Mouse (Mus musculus): ENCODE data around the gene Gdpd3. TPM values are rescaled to one million over a fixed set of nuclear protein-coding genes. Genes with fewer than 3 reads are reported as not detected.

Gdpd3 gene
- polyA plus RNA-seq, 1 experiment from 2014 or later: 0.97 TPM

GRCm38 (mm10) chr7:126758539-126758938 is 7.6 kb upstream of the Gdpd3 start:
- Histone ChIP-seq H3K4me3 (ENCODE audit: low read depth, low read length) (no peak overlapping the region), H3K27me3 (ENCODE audit: control insufficient read depth, insufficient read depth, low read length) (no peaks in the 10 kb centered on the region), H3K27ac (ENCODE audit: low read depth, low read length) (no peak overlapping the region), H3K36me3 (ENCODE audit: control insufficient read depth, insufficient read depth, low read length) (no peaks in the 10 kb centered on the region), H3K4me1 (replicated peaks; ENCODE audit: control insufficient read depth, insufficient read depth, low read length) (peaks cover 10% of the 10 kb centered on the region), H3K9me3 (ENCODE audit: control insufficient read depth, low read length) (no peaks in the 10 kb centered on the region), H3K4me2 (replicated peaks; ENCODE audit: low read depth, low read length) (no peak overlapping the region), H3K9ac (ENCODE audit: low read depth, low read length) (0 out of 2 replicates have a peak overlapping the region, but pooled peaks have one; percentile 4)
- 62% methylated on average over 7 of the region's 7 CpGs for WGBS
- 0 out of 2 replicates have a peak, but pooled peaks have one; percentile 5 for ATAC-seq (ENCODE audit: low FRiP score)
- no peak for DNase-seq (ENCODE audit: low spot score)

GRCm38 (mm10) chr7:126759050-126759671 is 7.0 kb upstream of the Gdpd3 start, which contains the start of gene Mapk3:
Gene Mapk3 (plus strand): TSS chr7:126759601.
- Histone ChIP-seq H3K9me3 (ENCODE audit: control insufficient read depth, low read length) (no peaks in the 10 kb centered on the region), H3K4me2 (replicated peaks; ENCODE audit: low read depth, low read length) (peak within 1 kb of the TSS; percentile 92), H3K9ac (ENCODE audit: low read depth, low read length) (peak within 1 kb of the TSS; percentile 89), H3K4me1 (replicated peaks; ENCODE audit: control insufficient read depth, insufficient read depth, low read length) (peaks cover 10% of the 10 kb centered on the region), H3K4me3 (ENCODE audit: low read depth, low read length) (peak within 1 kb of the TSS; percentile 70), H3K27ac (ENCODE audit: low read depth, low read length) (peak within 1 kb of the TSS; percentile 80), H3K36me3 (ENCODE audit: control insufficient read depth, insufficient read depth, low read length) (no peaks in the 10 kb centered on the region), H3K27me3 (ENCODE audit: control insufficient read depth, insufficient read depth, low read length) (no peaks in the 10 kb centered on the region)
- under 1% methylated on average over 26 of the region's 38 CpGs for WGBS
- ATAC-seq (ENCODE audit: low FRiP score) (peak; percentile 73), DNase-seq (ENCODE audit: low spot score) (peak; percentile 92)

- DNase-seq (ENCODE audit: low spot score): peak; percentile 37
- WGBS: under 1% methylated on average over 24 of the region's 24 CpGs
- Histone ChIP-seq H3K4me3 (ENCODE audit: low read depth, low read length) (peak overlapping the region; percentile 70), H3K9ac (ENCODE audit: low read depth, low read length) (peak overlapping the region; percentile 89), H3K36me3 (ENCODE audit: control insufficient read depth, insufficient read depth, low read length) (no peaks in the 10 kb centered on the region), H3K4me1 (replicated peaks; ENCODE audit: control insufficient read depth, insufficient read depth, low read length) (peaks cover 10% of the 10 kb centered on the region), H3K9me3 (ENCODE audit: control insufficient read depth, low read length) (no peaks in the 10 kb centered on the region), H3K27me3 (ENCODE audit: control insufficient read depth, insufficient read depth, low read length) (no peaks in the 10 kb centered on the region), H3K27ac (ENCODE audit: low read depth, low read length) (peak overlapping the region; percentile 80), H3K4me2 (replicated peaks; ENCODE audit: low read depth, low read length) (peak overlapping the region; percentile 92)
- ATAC-seq (ENCODE audit: low FRiP score): peak; percentile 72
Observed at GRCm38 (mm10) chr7:126759672-126760390, 6.3 kb upstream of the Gdpd3 start.

- peak; percentile 5; the same call in 1 of the 2 replicates for ATAC-seq (ENCODE audit: low FRiP score)
- H3K9ac ChIP-seq (ENCODE audit: low read depth, low read length): peak overlapping the region; percentile 89
- WGBS: 19% methylated on average over 3 of the region's 3 CpGs
- H3K4me3 ChIP-seq (ENCODE audit: low read depth, low read length): peak overlapping the region; percentile 70
- peak overlapping the region; percentile 80 for H3K27ac ChIP-seq (ENCODE audit: low read depth, low read length)
- DNase-seq (ENCODE audit: low spot score): peak; percentile 28
- H3K9me3 ChIP-seq (ENCODE audit: control insufficient read depth, low read length): no peaks in the 10 kb centered on the region
- H3K4me2 ChIP-seq (replicated peaks; ENCODE audit: low read depth, low read length): peak overlapping the region; percentile 92
- H3K36me3 ChIP-seq (ENCODE audit: control insufficient read depth, insufficient read depth, low read length): no peaks in the 10 kb centered on the region
- peaks cover 10% of the 10 kb centered on the region for H3K4me1 ChIP-seq (replicated peaks; ENCODE audit: control insufficient read depth, insufficient read depth, low read length)
- H3K27me3 ChIP-seq (ENCODE audit: control insufficient read depth, insufficient read depth, low read length): no peaks in the 10 kb centered on the region
Observed at GRCm38 (mm10) chr7:126760391-126760802, 5.7 kb upstream of the Gdpd3 start.

- no peak overlapping the region for H3K9ac ChIP-seq (ENCODE audit: low read depth, low read length)
- peak overlapping the region; percentile 70 for H3K4me3 ChIP-seq (ENCODE audit: low read depth, low read length)
- H3K27ac ChIP-seq (ENCODE audit: low read depth, low read length): no peak overlapping the region
- no peaks in the 10 kb centered on the region for H3K36me3 ChIP-seq (ENCODE audit: control insufficient read depth, insufficient read depth, low read length)
- ATAC-seq (ENCODE audit: low FRiP score) (no peak), DNase-seq (ENCODE audit: low spot score) (no peak)
- no peaks in the 10 kb centered on the region for H3K9me3 ChIP-seq (ENCODE audit: control insufficient read depth, low read length)
- H3K27me3 ChIP-seq (ENCODE audit: control insufficient read depth, insufficient read depth, low read length): no peaks in the 10 kb centered on the region
- peak overlapping the region; percentile 92; the same call in 1 of the 2 replicates for H3K4me2 ChIP-seq (replicated peaks; ENCODE audit: low read depth, low read length)
- peaks cover 10% of the 10 kb centered on the region for H3K4me1 ChIP-seq (replicated peaks; ENCODE audit: control insufficient read depth, insufficient read depth, low read length)
- 71% methylated on average over 4 of the region's 4 CpGs for whole genome bisulfite sequencing
Observed at GRCm38 (mm10) chr7:126760956-126761355, 5.2 kb upstream of the Gdpd3 start.

GRCm38 (mm10) chr7:126761529-126762067 is 4.5 kb upstream of the Gdpd3 start:
- no peaks in the 10 kb centered on the region for H3K27me3 ChIP-seq (ENCODE audit: control insufficient read depth, insufficient read depth, low read length)
- peaks cover 10% of the 10 kb centered on the region for H3K4me1 ChIP-seq (replicated peaks; ENCODE audit: control insufficient read depth, insufficient read depth, low read length)
- DNase-seq (ENCODE audit: low spot score) (no peak), ATAC-seq (ENCODE audit: low FRiP score) (no peak)
- no peak overlapping the region for H3K9ac ChIP-seq (ENCODE audit: low read depth, low read length)
- H3K4me2 ChIP-seq (replicated peaks; ENCODE audit: low read depth, low read length): no peak overlapping the region
- H3K27ac ChIP-seq (ENCODE audit: low read depth, low read length): no peak overlapping the region
- H3K9me3 ChIP-seq (ENCODE audit: control insufficient read depth, low read length): no peaks in the 10 kb centered on the region
- no peak overlapping the region for H3K4me3 ChIP-seq (ENCODE audit: low read depth, low read length)
- 74% methylated on average over 6 of the region's 6 CpGs for WGBS
- no peaks in the 10 kb centered on the region for H3K36me3 ChIP-seq (ENCODE audit: control insufficient read depth, insufficient read depth, low read length)

- no peak overlapping the region for H3K4me2 ChIP-seq (replicated peaks; ENCODE audit: low read depth, low read length)
Observed at GRCm38 (mm10) chr7:126762471-126763008, 3.6 kb upstream of the Gdpd3 start.

GRCm38 (mm10) chr7:126765540-126765939 is 594 bp upstream of the Gdpd3 start:
- WGBS: 93% methylated on average over 9 of the region's 9 CpGs
- ATAC-seq (ENCODE audit: low FRiP score): no peak
- H3K9me3 ChIP-seq (ENCODE audit: control insufficient read depth, low read length): no peaks in the 10 kb centered on the region
- H3K36me3 ChIP-seq (ENCODE audit: control insufficient read depth, insufficient read depth, low read length): 0 out of 2 replicates have a peak, but pooled peaks cover 2% of the 10 kb centered on the region
- no peaks in the 10 kb centered on the region for H3K27me3 ChIP-seq (ENCODE audit: control insufficient read depth, insufficient read depth, low read length)
- H3K27ac ChIP-seq (ENCODE audit: low read depth, low read length): no peak overlapping the region
- DNase-seq (ENCODE audit: low spot score): no peak
- no peak overlapping the region for H3K4me2 ChIP-seq (replicated peaks; ENCODE audit: low read depth, low read length)
- H3K4me3 ChIP-seq (ENCODE audit: low read depth, low read length): no peak overlapping the region
- H3K4me1 ChIP-seq (replicated peaks; ENCODE audit: control insufficient read depth, insufficient read depth, low read length): peaks cover 6% of the 10 kb centered on the region; the same call in 1 of the 2 replicates
- H3K9ac ChIP-seq (ENCODE audit: low read depth, low read length): no peak overlapping the region

More at GRCm38 (mm10) chr7:126762471-126763008, 3.6 kb upstream of the Gdpd3 start:
- peaks cover 10% of the 10 kb centered on the region for H3K4me1 ChIP-seq (replicated peaks; ENCODE audit: control insufficient read depth, insufficient read depth, low read length)
- no peaks in the 10 kb centered on the region for H3K27me3 ChIP-seq (ENCODE audit: control insufficient read depth, insufficient read depth, low read length)
- WGBS: 73% methylated on average over 17 of the region's 17 CpGs
- no peak overlapping the region for H3K27ac ChIP-seq (ENCODE audit: low read depth, low read length)
- no peaks in the 10 kb centered on the region for H3K9me3 ChIP-seq (ENCODE audit: control insufficient read depth, low read length)
- DNase-seq (ENCODE audit: low spot score) (no peak), ATAC-seq (ENCODE audit: low FRiP score) (no peak)
- H3K36me3 ChIP-seq (ENCODE audit: control insufficient read depth, insufficient read depth, low read length): no peaks in the 10 kb centered on the region
- H3K4me3 ChIP-seq (ENCODE audit: low read depth, low read length): no peak overlapping the region
- no peak overlapping the region for H3K9ac ChIP-seq (ENCODE audit: low read depth, low read length)

Measured in hindbrain, embryonic 11.5 days (tissue).